Mouse (Mus musculus): ENCODE data around the gene Trmt11.
A peak's percentile ranks its signal among the peaks of the same experiment; 100 is the strongest.
"Not testable (repeated sequence)": the region's sequence is repeated elsewhere in the genome, so short reads cannot be mapped to it uniquely, and the experiment has no call there.

Trmt11 gene

DNA sequence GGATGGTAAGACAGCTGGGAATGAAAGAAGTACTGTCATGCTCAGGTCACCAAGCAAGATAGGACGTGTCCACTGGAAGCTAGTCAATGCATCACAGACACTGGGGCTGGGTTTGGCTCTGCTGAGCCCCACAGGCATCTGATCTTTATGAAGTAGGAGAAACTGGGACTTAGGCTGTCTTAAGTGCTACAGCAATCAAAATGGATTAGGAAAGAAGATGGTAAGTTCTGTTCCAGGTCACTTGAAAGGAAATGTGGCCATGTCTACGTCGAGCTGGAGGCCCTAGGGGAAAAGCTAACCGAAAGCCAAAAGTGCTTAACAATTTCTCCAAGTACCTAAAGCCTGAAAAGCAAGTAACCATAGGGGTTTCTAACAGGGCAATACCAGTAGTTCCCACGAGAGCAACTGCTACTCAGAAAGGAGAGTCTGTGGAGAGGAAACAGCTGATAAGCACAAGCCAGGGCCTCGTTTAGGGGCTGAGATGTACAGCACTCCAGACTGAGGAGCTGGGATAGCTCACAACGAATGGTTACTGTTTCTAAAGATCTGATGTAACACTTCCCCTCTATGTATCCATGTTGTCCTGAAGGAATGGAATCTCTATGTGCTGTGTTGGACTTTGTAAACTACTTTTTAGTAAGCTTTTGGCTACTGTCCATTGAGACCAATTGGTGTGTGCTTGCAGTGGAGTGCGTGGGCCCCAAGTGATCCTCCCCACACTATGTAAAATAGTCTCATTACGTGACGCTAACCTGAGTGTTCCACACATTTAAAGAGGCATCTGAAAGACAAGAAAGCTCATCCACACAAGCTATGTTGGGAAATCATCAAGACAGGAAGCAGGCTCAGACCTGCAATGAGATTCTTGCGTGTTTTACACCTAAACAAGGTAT, 44.6 kb downstream of the Trmt11 start:
- DNase-seq: no peak

DNA sequence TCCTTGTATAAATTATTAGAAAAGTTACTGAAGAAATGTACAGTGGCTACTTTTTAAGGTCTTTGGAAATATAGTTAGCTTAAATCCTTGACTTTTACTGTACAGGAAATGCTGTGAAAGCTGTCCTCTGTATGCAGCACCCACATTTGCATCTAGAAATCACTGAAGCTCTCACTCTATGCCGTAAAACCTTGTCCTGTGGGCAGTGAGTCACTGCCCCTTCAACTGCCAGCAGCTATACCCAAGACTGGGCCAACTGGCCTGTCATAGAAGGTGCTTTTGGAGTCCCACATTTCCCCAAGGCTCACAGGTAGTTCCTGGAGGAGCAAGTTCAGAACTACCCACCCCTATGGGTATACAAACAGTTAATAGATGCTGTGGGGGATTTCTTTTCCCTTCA, 48.2 kb downstream of the Trmt11 start:
- DNase-seq: no peak

DNA sequence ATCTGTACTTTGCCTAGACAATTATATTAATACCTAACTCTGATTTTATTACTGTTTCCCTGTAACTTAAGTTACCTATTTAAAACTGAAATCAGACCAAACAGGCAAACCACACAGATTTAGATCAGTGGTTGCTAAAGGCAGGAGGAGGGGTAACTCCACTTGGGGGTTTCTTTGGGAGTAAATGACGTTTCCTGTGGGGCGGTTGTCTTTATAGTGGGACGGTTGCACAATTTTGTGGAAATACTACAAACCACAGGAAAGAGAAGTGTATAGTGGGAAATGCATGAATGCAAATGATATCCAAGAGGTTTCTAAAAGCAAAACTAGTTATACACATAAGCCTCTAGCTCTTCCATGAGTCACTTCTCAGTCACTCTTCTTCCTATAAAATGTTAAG, 50.6 kb downstream of the Trmt11 start:
- DNase-seq: no peak

DNA sequence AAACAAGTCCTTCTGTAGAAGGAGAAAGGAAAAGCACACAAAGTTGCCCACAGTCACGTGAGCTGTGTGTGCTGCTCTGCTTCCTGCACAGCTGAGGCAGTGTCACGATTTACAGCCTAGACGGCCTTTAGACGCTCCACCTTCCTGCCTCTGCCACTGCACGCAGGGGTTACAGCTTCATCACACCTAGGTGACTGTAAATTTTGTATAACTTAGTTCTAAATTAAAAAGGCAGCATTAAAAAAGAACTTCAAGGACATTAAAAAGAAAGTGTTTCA, 62.1 kb downstream of the Trmt11 start:
- no peak for DNase-seq

DNA sequence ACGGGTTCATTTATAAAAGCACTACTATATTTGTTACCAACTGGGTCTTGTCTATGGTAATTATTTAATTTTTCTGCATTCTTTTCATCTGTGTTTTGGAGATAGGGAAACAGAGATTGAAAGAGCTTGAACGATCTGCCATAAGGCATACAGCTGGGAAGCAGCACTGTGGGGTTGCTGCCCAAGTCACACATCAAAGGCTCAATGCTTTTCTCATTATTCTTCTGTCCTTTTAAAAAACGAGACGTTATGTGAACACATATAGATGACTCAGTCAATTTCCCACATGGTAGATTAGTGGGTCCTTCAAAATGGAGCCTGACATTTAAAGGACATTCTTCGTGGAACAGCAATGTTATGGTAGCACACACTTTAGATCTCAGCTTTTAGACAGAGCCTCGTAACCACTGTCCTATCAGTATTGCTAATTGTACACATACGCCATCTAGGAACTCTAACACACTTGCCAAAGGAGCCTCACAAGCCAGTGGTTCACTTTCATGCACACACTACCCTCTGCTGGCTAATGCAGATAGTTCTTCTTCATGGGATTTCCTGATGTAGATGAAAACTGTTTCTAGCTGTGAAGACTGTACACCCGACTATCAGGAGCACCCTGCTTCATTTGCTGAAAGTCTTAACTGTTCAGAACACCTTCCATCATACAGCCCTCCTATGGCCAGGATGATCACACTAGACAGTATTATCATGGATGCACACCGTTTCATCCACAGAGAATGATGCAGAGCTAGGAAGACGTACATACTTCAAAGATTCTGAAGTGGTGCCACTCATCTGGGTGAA, 62.6 kb downstream of the Trmt11 start:
- DNase-seq: no peak

DNA sequence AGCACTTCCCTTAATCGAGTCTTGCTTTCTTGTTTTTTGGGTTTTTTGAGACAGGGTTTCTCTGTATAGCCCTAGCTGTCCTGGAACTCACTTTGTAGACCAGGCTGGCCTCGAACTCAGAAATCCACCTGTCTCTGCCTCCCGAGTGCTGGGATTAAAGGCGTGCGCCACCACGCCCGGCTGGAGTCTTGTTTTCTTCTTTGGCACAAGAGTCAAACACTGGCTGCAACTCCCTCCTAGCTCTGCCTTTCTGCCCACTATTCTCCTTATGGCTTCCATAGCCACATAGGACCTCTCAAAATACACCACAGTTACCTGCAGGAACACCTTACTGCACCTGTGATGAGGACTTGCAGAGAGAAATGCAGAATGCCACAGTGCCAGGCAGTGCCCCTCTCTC, 64.6 kb downstream of the Trmt11 start:
- DNase-seq: not testable (repeated sequence)

DNA sequence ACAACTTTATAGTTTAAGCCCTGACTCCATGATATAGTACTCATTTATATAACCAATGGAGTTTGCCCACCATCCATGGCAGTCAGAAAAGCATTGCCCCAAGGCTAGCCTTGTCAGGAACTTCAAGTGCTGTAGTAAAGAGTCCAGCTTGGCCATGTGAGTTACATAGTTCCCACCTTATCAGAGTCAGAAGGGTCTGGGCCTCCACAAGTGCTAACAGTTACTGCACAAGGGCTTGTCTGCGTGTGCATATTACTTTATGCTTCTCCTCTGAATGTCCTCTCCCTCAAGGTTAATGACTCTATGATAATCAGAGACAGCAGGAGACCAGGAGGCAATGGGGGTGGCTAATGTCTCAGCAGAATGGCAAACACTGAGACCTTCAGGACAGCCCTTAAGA, 73.4 kb downstream of the Trmt11 start:
- no peak for DNase-seq

DNA sequence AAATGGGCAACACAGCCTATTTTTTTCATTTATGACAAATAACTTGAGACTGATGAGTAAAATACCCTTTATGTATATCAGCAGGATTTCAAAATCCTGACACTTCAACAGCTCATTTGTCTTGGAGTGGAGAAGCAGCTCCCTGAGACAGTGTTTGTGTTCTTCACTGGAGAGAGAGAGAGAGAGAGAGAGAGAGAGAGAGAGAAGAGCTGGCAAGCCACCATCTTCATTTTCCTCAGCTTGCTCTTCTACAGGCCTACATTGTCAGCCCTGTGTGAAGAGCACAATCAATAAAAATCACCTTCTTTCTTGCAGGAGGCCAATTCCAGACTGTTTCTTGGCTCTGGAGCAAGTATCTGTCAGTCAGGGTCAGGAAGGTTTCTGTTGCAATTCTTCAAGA, 78.8 kb downstream of the Trmt11 start:
- no peak for DNase-seq

DNA sequence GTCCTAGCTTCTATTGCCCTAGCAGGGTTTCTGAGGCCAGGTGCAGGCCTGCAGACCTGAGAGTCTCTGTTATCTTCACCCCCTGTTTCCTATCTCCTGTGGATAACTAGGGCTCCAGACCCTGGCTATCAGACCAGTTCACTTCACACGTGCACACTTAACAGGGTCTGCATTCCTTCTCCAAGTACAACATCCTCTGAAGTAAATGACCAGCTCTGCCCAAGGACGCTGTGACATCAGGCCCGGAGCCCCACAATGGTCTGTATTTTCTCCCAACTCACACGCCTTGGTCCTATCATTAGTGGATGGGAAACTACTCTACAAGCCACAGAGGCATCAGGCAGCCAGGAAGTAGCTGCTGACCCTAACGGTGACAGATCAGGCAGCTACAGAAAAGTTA, 81.4 kb downstream of the Trmt11 start:
- no peak for DNase-seq

DNA sequence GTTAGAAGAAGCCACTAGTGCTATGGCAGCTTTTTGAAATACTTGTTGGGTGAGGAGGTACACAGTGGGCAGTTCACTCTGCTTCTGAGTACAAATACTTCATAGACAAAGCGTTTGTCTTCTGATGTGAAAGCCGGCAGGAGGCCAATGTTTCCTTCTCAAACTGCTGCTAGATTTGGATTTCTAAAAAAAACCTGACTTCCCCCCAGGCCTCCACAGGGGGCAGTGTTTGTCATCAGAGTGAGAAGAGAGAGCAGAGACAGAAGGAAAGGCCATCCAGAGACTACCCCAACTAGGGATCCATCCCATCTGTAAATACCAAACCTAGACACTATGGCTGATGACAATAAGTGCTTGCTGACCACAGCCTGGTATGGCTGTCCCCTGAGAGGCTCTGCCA, 83.3 kb downstream of the Trmt11 start:
- no peak for DNase-seq

DNA sequence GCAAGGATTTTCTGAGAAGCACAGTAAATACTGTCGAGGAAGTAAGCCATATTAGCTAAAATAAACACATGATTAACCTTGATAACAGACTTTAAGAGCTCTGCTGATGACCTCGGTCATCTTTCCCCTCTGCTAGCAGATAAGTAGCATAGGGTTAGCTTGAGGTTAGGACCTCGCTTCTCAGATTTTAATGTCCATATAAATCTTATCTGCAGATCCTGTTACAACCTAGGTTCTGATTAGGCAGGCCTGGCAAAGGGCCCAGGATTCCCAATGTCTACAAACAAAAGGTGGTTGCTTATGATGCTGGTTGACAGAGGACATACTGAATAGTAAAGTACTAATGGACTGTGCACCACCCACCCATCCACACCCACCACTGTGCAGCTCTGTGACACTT, 83.8 kb downstream of the Trmt11 start:
- peak; percentile 5 for DNase-seq

DNA sequence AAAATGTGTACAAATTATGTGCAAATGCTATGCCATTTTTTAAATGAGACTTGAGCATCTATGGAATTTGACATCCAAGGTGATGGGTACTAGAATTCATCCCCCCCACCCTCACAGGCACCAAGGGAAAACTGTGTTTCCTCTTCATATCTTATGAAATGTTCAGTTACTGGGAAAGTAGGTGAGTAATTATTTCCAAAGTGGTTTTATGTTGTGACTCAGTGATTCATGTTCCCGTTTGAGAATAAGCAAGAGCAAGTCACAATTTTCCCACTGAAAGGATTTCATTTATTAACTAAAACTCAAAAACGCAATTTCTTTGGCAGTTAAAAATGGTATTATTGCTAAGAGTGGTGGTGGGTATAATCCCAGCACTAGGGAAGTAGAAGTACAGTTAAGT, 95.8 kb downstream of the Trmt11 start:
- DNase-seq: no peak

DNA sequence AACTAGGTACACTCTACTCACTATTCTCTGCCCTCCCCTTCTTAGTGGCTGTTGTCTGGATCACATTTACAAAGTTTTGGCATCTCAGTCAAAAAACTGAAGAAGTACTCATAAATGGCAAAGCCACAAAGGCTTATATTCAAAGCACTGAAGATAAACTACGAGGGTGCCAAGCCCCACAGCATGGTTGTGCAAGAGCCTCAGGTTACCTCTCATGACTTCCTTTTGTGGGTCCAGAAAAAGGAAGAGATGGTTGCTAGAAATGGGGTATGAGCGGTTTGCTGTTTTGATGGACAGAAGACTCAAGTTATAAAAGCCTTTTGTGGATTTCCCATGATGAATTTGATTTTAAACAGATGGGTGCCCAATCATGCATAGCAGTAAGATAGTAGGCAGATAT, 97.4 kb downstream of the Trmt11 start:
- no peak for DNase-seq

DNA sequence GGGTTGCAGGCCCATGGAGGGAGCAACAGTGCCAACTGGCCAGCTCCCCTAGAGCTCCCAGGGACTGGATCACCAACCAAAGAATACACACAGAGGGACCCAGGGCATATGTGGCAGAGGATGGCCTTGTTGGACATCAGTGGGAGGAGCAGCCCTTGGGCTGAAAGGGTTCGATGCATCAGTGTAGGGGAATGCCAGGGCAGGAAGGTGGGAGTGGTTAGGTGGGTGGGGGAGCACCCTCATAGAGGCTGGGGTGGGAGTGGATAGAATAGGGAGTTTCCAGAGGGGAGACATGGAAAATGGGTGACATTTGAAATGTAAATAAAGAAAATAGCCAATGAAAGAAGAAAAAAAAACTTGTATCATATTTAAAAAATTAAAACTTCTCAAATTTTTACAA, 97.8 kb downstream of the Trmt11 start:
- no peak for DNase-seq

DNA sequence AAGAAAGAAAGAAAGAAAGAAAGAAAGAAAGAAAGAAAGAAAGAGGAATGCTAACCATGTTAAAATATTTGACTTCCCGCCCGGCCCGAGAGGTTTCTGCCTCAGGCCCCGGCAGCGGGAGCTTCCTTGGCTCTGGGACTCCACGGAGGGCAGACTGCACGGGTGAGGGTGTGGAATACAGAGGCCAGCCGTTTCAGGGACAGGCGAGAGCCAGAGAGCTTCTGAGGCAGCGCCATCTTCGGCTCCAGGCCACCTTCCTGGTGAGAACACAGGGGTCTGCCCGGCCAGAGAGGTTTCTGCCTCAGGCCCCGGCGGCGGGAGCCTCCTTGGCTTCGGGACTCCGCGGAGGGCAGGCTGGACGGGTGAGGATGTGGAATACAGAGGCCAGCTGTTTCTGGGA, 102.3 kb downstream of the Trmt11 start:
- not testable (repeated sequence) for DNase-seq
